Mouse (Mus musculus): ENCODE results near the gene Nsun2. TPM values are rescaled to one million over a fixed set of nuclear protein-coding genes. Genes with fewer than 3 reads are reported as not detected.

Nsun2 gene
- total and polyA plus RNA-seq, 2 experiments from 2014 or later = 21.8 to 34.2 TPM

- Histone ChIP-seq H3K36me3 (replicated peaks; ENCODE audit: control insufficient read depth, insufficient read depth, low read length) (no peaks in the 10 kb centered on the region), H3K4me2 (ENCODE audit: low read depth, low read length) (no peak overlapping the region), H3K27ac (ENCODE audit: low read depth) (no peak overlapping the region), H3K9me3 (replicated peaks; ENCODE audit: control insufficient read depth, low read length) (no peaks in the 10 kb centered on the region), H3K4me1 (ENCODE audit: control insufficient read depth, insufficient read depth) (peaks cover 36% of the 10 kb centered on the region), H3K4me3 (ENCODE audit: low read depth, low read length) (no peak overlapping the region), H3K9ac (replicated peaks; ENCODE audit: low read depth, low read length) (no peak overlapping the region), H3K27me3 (ENCODE audit: control insufficient read depth, insufficient read depth, low read length) (no peaks in the 10 kb centered on the region)
- no peak for DNase-seq (ENCODE audit: low spot score)
- 80% methylated on average over 7 of the region's 7 CpGs for WGBS
- no peak for ATAC-seq (ENCODE audit: insufficient read depth, low read depth)
- TF ChIP-seq CTCF (IDR thresholded peaks at IDR 0.05; ENCODE audit: low read depth) (no peak), EP300 (IDR thresholded peaks at IDR 0.05; ENCODE audit: low read depth) (no peak)
Measured at GRCm38 (mm10) chr13:69537366-69537765, 3.8 kb downstream of the Nsun2 start.

- TF ChIP-seq CTCF (IDR thresholded peaks at IDR 0.05; ENCODE audit: low read depth) = no peak
- TF ChIP-seq EP300 (IDR thresholded peaks at IDR 0.05; ENCODE audit: low read depth) = no peak
- no peak overlapping the region for H3K27ac ChIP-seq (ENCODE audit: low read depth)
- no peaks in the 10 kb centered on the region for H3K36me3 ChIP-seq (replicated peaks; ENCODE audit: control insufficient read depth, insufficient read depth, low read length)
- H3K4me2 ChIP-seq (ENCODE audit: low read depth, low read length) = no peak overlapping the region
- H3K4me1 ChIP-seq (ENCODE audit: control insufficient read depth, insufficient read depth) = peaks cover 40% of the 10 kb centered on the region
- no peaks in the 10 kb centered on the region for H3K9me3 ChIP-seq (replicated peaks; ENCODE audit: control insufficient read depth, low read length)
- no peak overlapping the region for H3K4me3 ChIP-seq (ENCODE audit: low read depth, low read length)
- 29% methylated on average over 4 of the region's 4 CpGs for WGBS
- no peaks in the 10 kb centered on the region for H3K27me3 ChIP-seq (ENCODE audit: control insufficient read depth, insufficient read depth, low read length)
- no peak for ATAC-seq (ENCODE audit: insufficient read depth, low read depth)
- DNase-seq (ENCODE audit: low spot score) = no peak
- H3K9ac ChIP-seq (replicated peaks; ENCODE audit: low read depth, low read length) = no peak overlapping the region
Measured at GRCm38 (mm10) chr13:69538327-69538726, 4.8 kb downstream of the Nsun2 start.

- TF ChIP-seq EP300 (IDR thresholded peaks at IDR 0.05; ENCODE audit: low read depth) = no peak
- TF ChIP-seq CTCF (IDR thresholded peaks at IDR 0.05; ENCODE audit: low read depth) = no peak
- Histone ChIP-seq H3K4me1 (ENCODE audit: control insufficient read depth, insufficient read depth) (peaks cover 43% of the 10 kb centered on the region), H3K27ac (ENCODE audit: low read depth) (peak overlapping the region; percentile 92), H3K4me3 (ENCODE audit: low read depth, low read length) (no peak overlapping the region), H3K27me3 (ENCODE audit: control insufficient read depth, insufficient read depth, low read length) (no peaks in the 10 kb centered on the region), H3K36me3 (replicated peaks; ENCODE audit: control insufficient read depth, insufficient read depth, low read length) (no peaks in the 10 kb centered on the region), H3K4me2 (ENCODE audit: low read depth, low read length) (no peak overlapping the region), H3K9me3 (replicated peaks; ENCODE audit: control insufficient read depth, low read length) (no peaks in the 10 kb centered on the region), H3K9ac (replicated peaks; ENCODE audit: low read depth, low read length) (no peak overlapping the region)
- DNase-seq (ENCODE audit: low spot score) = no peak
- ATAC-seq (ENCODE audit: insufficient read depth, low read depth) = no peak
- 39% methylated on average over 6 of the region's 6 CpGs for WGBS
Measured at GRCm38 (mm10) chr13:69541209-69541608, 7.7 kb downstream of the Nsun2 start.

- Histone ChIP-seq H3K27me3 (ENCODE audit: control insufficient read depth, insufficient read depth, low read length) (no peaks in the 10 kb centered on the region), H3K36me3 (replicated peaks; ENCODE audit: control insufficient read depth, insufficient read depth, low read length) (no peaks in the 10 kb centered on the region), H3K9ac (replicated peaks; ENCODE audit: low read depth, low read length) (no peak overlapping the region), H3K9me3 (replicated peaks; ENCODE audit: control insufficient read depth, low read length) (no peaks in the 10 kb centered on the region), H3K4me2 (ENCODE audit: low read depth, low read length) (no peak overlapping the region), H3K4me3 (ENCODE audit: low read depth, low read length) (no peak overlapping the region), H3K4me1 (ENCODE audit: control insufficient read depth, insufficient read depth) (peaks cover 43% of the 10 kb centered on the region), H3K27ac (ENCODE audit: low read depth) (peak overlapping the region; percentile 92; the same call in 1 of the 2 replicates)
- no peak for DNase-seq (ENCODE audit: low spot score)
- 48% methylated on average over 10 of the region's 10 CpGs for WGBS
- ATAC-seq (ENCODE audit: insufficient read depth, low read depth) = no peak
- TF ChIP-seq EP300 (IDR thresholded peaks at IDR 0.05; ENCODE audit: low read depth) (no peak), CTCF (IDR thresholded peaks at IDR 0.05; ENCODE audit: low read depth) (no peak)
Measured at GRCm38 (mm10) chr13:69541776-69542175, 8.2 kb downstream of the Nsun2 start.

GRCm38 (mm10) chr13:69542571-69543352 lies 9.2 kb downstream of the Nsun2 start:
- Histone ChIP-seq H3K4me2 (ENCODE audit: low read depth, low read length) (peak overlapping the region; percentile 45; the same call in 1 of the 2 replicates), H3K9ac (replicated peaks; ENCODE audit: low read depth, low read length) (peak overlapping the region; percentile 21; the same call in 1 of the 2 replicates), H3K27ac (ENCODE audit: low read depth) (peak overlapping the region; percentile 92), H3K4me1 (ENCODE audit: control insufficient read depth, insufficient read depth) (peaks cover 43% of the 10 kb centered on the region), H3K4me3 (ENCODE audit: low read depth, low read length) (no peak overlapping the region), H3K36me3 (replicated peaks; ENCODE audit: control insufficient read depth, insufficient read depth, low read length) (no peaks in the 10 kb centered on the region), H3K27me3 (ENCODE audit: control insufficient read depth, insufficient read depth, low read length) (no peaks in the 10 kb centered on the region), H3K9me3 (replicated peaks; ENCODE audit: control insufficient read depth, low read length) (no peaks in the 10 kb centered on the region)
- ATAC-seq (ENCODE audit: insufficient read depth, low read depth) (peak; percentile 72), DNase-seq (ENCODE audit: low spot score) (peak; percentile 70)
- WGBS = 36% methylated on average over 17 of the region's 17 CpGs
- TF ChIP-seq EP300 (IDR thresholded peaks at IDR 0.05; ENCODE audit: low read depth) = no peak
- TF ChIP-seq CTCF (IDR thresholded peaks at IDR 0.05; ENCODE audit: low read depth) = no peak
